Mouse (Mus musculus): ENCODE results near the gene Tmem231. TPM values are rescaled to one million over a fixed set of nuclear protein-coding genes. Genes with fewer than 3 reads are reported as not detected.

Tmem231 gene
- polyA plus RNA-seq, 1 experiment, result 4.5 TPM

- H3K4me2 ChIP-seq (ENCODE audit: low read depth), result no peak overlapping the region
- no peaks in the 10 kb centered on the region for H3K36me3 ChIP-seq (ENCODE audit: control insufficient read depth, insufficient read depth)
- H3K27me3 ChIP-seq (ENCODE audit: control insufficient read depth, insufficient read depth, insufficient read length), result no peaks in the 10 kb centered on the region
- H3ac ChIP-seq (ENCODE audit: control insufficient read depth, insufficient read length), result no peak overlapping the region
- no peak overlapping the region for H3K4me3 ChIP-seq
- no peaks in the 10 kb centered on the region for H3K79me2 ChIP-seq (ENCODE audit: control insufficient read depth, insufficient read depth)
- no peak for TF ChIP-seq CEBPB (IDR thresholded peaks at IDR 0.05; ENCODE audit: insufficient read depth, poor library complexity, severe bottlenecking)
Observed at GRCm38 (mm10) chr8:111929648-111930344, 3.9 kb downstream of the Tmem231 start.

GRCm38 (mm10) chr8:111924976-111925375, 8.7 kb downstream of the Tmem231 start:
- no peak overlapping the region for H3K4me3 ChIP-seq
- TF ChIP-seq SRF (IDR thresholded peaks at IDR 0.05; ENCODE audit: control insufficient read depth, insufficient read length, low read depth) (no peak), MAX (IDR thresholded peaks at IDR 0.05; ENCODE audit: low read depth) (no peak), POLR2AphosphoS2 (IDR thresholded peaks at IDR 0.05; ENCODE audit: insufficient read length, low read depth) (no peak), REST (IDR thresholded peaks at IDR 0.05; ENCODE audit: insufficient read depth, insufficient read length) (no peak)
- no peak overlapping the region for H3ac ChIP-seq (ENCODE audit: control insufficient read depth, insufficient read length)
- no peak overlapping the region for H3K4me2 ChIP-seq (ENCODE audit: low read depth)
- H3K79me2 ChIP-seq (ENCODE audit: control insufficient read depth, insufficient read depth), result no peaks in the 10 kb centered on the region
- no peaks in the 10 kb centered on the region for H3K27me3 ChIP-seq (ENCODE audit: control insufficient read depth, insufficient read depth, insufficient read length)
- no peaks in the 10 kb centered on the region for H3K36me3 ChIP-seq (ENCODE audit: control insufficient read depth, insufficient read depth)

- no peak for TF ChIP-seq CEBPB (IDR thresholded peaks at IDR 0.05; ENCODE audit: insufficient read depth, poor library complexity, severe bottlenecking)
- TF ChIP-seq MYOD1 (IDR thresholded peaks at IDR 0.05; ENCODE audit: control insufficient read depth in 1 of 3, insufficient read length in 2 of 3, low read depth in 2 of 3), result no peak
- no peak for TF ChIP-seq SRF (IDR thresholded peaks at IDR 0.05; ENCODE audit: control insufficient read depth, insufficient read length, low read depth)
- TF ChIP-seq POLR2A (IDR thresholded peaks at IDR 0.05; ENCODE audit: insufficient read length, low read depth), result no peak
- no peak for TF ChIP-seq E2F4 (IDR thresholded peaks at IDR 0.05; ENCODE audit: insufficient read depth)
- no peak for TF ChIP-seq MAX (IDR thresholded peaks at IDR 0.05; ENCODE audit: low read depth)
- no peak for TF ChIP-seq TCF12 (IDR thresholded peaks at IDR 0.05; ENCODE audit: insufficient read depth, poor library complexity, severe bottlenecking)
- TF ChIP-seq POLR2AphosphoS2 (IDR thresholded peaks at IDR 0.05; ENCODE audit: insufficient read length, low read depth), result no peak
- H3K27me3 ChIP-seq (ENCODE audit: control insufficient read depth, insufficient read depth, insufficient read length), result no peaks in the 10 kb centered on the region
- H3K4me3 ChIP-seq, result no peak overlapping the region
- no peaks in the 10 kb centered on the region for H3K36me3 ChIP-seq (ENCODE audit: control insufficient read depth, insufficient read depth)
- H3K79me2 ChIP-seq (ENCODE audit: control insufficient read depth, insufficient read depth), result no peaks in the 10 kb centered on the region
- no peak overlapping the region for H3ac ChIP-seq (ENCODE audit: control insufficient read depth, insufficient read length)
- H3K4me2 ChIP-seq (ENCODE audit: low read depth), result peak overlapping the region; percentile 69
Observed at GRCm38 (mm10) chr8:111923383-111923804, 10.3 kb downstream of the Tmem231 start.

- no peak overlapping the region for H3K4me3 ChIP-seq
- TF ChIP-seq MYOD1 (IDR thresholded peaks at IDR 0.05; ENCODE audit: control insufficient read depth in 1 of 3, insufficient read length in 2 of 3, low read depth in 2 of 3) (no peak), TCF12 (IDR thresholded peaks at IDR 0.05; ENCODE audit: insufficient read depth, poor library complexity, severe bottlenecking) (no peak)
- H3ac ChIP-seq (ENCODE audit: control insufficient read depth, insufficient read length), result no peak overlapping the region
- H3K27me3 ChIP-seq (ENCODE audit: control insufficient read depth, insufficient read depth, insufficient read length), result no peaks in the 10 kb centered on the region
- no peak overlapping the region for H3K4me2 ChIP-seq (ENCODE audit: low read depth)
- no peaks in the 10 kb centered on the region for H3K79me2 ChIP-seq (ENCODE audit: control insufficient read depth, insufficient read depth)
- no peaks in the 10 kb centered on the region for H3K36me3 ChIP-seq (ENCODE audit: control insufficient read depth, insufficient read depth)
Observed at GRCm38 (mm10) chr8:111920971-111921370, 12.7 kb downstream of the Tmem231 start.

GRCm38 (mm10) chr8:111919663-111920062, 14.0 kb downstream of the Tmem231 start:
- TF ChIP-seq MYOD1 (IDR thresholded peaks at IDR 0.05; ENCODE audit: control insufficient read depth in 1 of 3, insufficient read length in 2 of 3, low read depth in 2 of 3), result no peak
- TF ChIP-seq MYOG (IDR thresholded peaks at IDR 0.05; ENCODE audit: control insufficient read depth in 1 of 3, insufficient read depth in 1 of 3, insufficient read length in 2 of 3, low read depth in 2 of 3), result no peak
- TF ChIP-seq REST (IDR thresholded peaks at IDR 0.05; ENCODE audit: insufficient read depth, insufficient read length), result no peak
- no peak overlapping the region for H3K4me3 ChIP-seq
- no peak overlapping the region for H3K4me2 ChIP-seq (ENCODE audit: low read depth)
- H3K79me2 ChIP-seq (ENCODE audit: control insufficient read depth, insufficient read depth), result no peaks in the 10 kb centered on the region
- no peaks in the 10 kb centered on the region for H3K27me3 ChIP-seq (ENCODE audit: control insufficient read depth, insufficient read depth, insufficient read length)
- H3K36me3 ChIP-seq (ENCODE audit: control insufficient read depth, insufficient read depth), result no peaks in the 10 kb centered on the region
- H3ac ChIP-seq (ENCODE audit: control insufficient read depth, insufficient read length), result no peak overlapping the region

- Histone ChIP-seq H3K36me3 (ENCODE audit: control insufficient read depth, insufficient read depth) (no peaks in the 10 kb centered on the region), H3K4me2 (ENCODE audit: low read depth) (no peak overlapping the region), H3K4me3 (no peak overlapping the region), H3ac (ENCODE audit: control insufficient read depth, insufficient read length) (no peak overlapping the region), H3K79me2 (ENCODE audit: control insufficient read depth, insufficient read depth) (no peaks in the 10 kb centered on the region), H3K27me3 (ENCODE audit: control insufficient read depth, insufficient read depth, insufficient read length) (no peaks in the 10 kb centered on the region)
- no peak for TF ChIP-seq E2F4 (IDR thresholded peaks at IDR 0.05; ENCODE audit: insufficient read depth)
- no peak for TF ChIP-seq TCF12 (IDR thresholded peaks at IDR 0.05; ENCODE audit: insufficient read depth, poor library complexity, severe bottlenecking)
- no peak for TF ChIP-seq REST (IDR thresholded peaks at IDR 0.05; ENCODE audit: insufficient read depth, insufficient read length)
- no peak for TF ChIP-seq SRF (IDR thresholded peaks at IDR 0.05; ENCODE audit: control insufficient read depth, insufficient read length, low read depth)
- no peak for TF ChIP-seq TCF3 (IDR thresholded peaks at IDR 0.05; ENCODE audit: insufficient read length, low read depth)
- TF ChIP-seq POLR2A (IDR thresholded peaks at IDR 0.05; ENCODE audit: insufficient read length, low read depth), result no peak
- no peak for TF ChIP-seq CEBPB (IDR thresholded peaks at IDR 0.05; ENCODE audit: insufficient read depth, poor library complexity, severe bottlenecking)
- no peak for TF ChIP-seq MAX (IDR thresholded peaks at IDR 0.05; ENCODE audit: low read depth)
Observed at GRCm38 (mm10) chr8:111912860-111913432, 20.7 kb downstream of the Tmem231 start.

Measured in myocyte (in vitro differentiated cells).